8 mouse cellular contexts compared by ENCODE assay signal in genomic region chr11:19986443-19986861, GRCm38 (mm10).
A peak's percentile ranks its signal among the peaks of the same experiment; 100 is the strongest.
DNase-seq lines count a peak whose midpoint lies in the region; ATAC-seq lines count a peak whose summit lies in the region.
"Had no signal": no experiment of that assay in that cellular context is flagged by ENCODE, and none has a peak within 500 bp of the region (broad histone marks: within the 10 kb centered on the region; RNA-seq: fewer than 3 reads in every experiment).

No protein-coding gene starts in this region.

- H3K4me2 ChIP-seq in kidney, embryonic 15.5 days = peak overlapping the region; percentile 41
- peak overlapping the region; percentile 39 for H3K4me2 ChIP-seq in intestine, embryonic 15.5 days (replicated peaks)
- 0 out of 2 replicates have a peak overlapping the region, but pooled peaks have one; percentile 11 for H3K4me2 ChIP-seq in neural tube, embryonic 13.5 days

- H3K27ac ChIP-seq in kidney, embryonic 15.5 days = peak overlapping the region; percentile 92
- peak overlapping the region; percentile 88 for H3K27ac ChIP-seq in brown adipose tissue, adult 24 weeks (replicated peaks; ENCODE audit: low read depth, low read length)
- peak overlapping the region; percentile 74 for H3K27ac ChIP-seq in intestine, embryonic 15.5 days
- H3K27ac ChIP-seq in neural tube, embryonic 13.5 days (replicated peaks) = peak overlapping the region; percentile 65

- H3K9me3 ChIP-seq in kidney, embryonic 15.5 days (replicated peaks) = no peaks in the 10 kb centered on the region
- no peaks in the 10 kb centered on the region for H3K9me3 ChIP-seq in intestine, embryonic 15.5 days
- no peaks in the 10 kb centered on the region for H3K9me3 ChIP-seq in neural tube, embryonic 13.5 days

- H3K27me3 ChIP-seq in kidney, embryonic 15.5 days = no peaks in the 10 kb centered on the region
- H3K27me3 ChIP-seq in intestine, embryonic 15.5 days (replicated peaks) = no peaks in the 10 kb centered on the region
- no peaks in the 10 kb centered on the region for H3K27me3 ChIP-seq in neural tube, embryonic 13.5 days

- intact Hi-C loops in left cerebral cortex, postnatal 14 days (cut with DNase I) = no loop called here

- no peak overlapping the region for H3K9ac ChIP-seq in kidney, embryonic 15.5 days
- H3K9ac ChIP-seq in intestine, embryonic 15.5 days = 0 out of 2 replicates have a peak overlapping the region, but pooled peaks have one; percentile 3
- H3K9ac ChIP-seq in neural tube, embryonic 13.5 days = no peak overlapping the region

- WGBS in kidney, embryonic 15.5 days = 9% methylated on average over 1 of the region's 1 CpGs
- 8% methylated on average over 1 of the region's 1 CpGs for WGBS in intestine, embryonic 15.5 days
- 0% methylated on average over 1 of the region's 1 CpGs for WGBS in neural tube, embryonic 13.5 days

- H3K4me3 ChIP-seq in kidney, embryonic 15.5 days (replicated peaks) = no peak overlapping the region
- peak overlapping the region; percentile 30; the same call in 1 of the 2 replicates for H3K4me3 ChIP-seq in brown adipose tissue, adult 24 weeks (ENCODE audit: insufficient read depth, low read depth, low read length)
- H3K4me3 ChIP-seq in intestine, embryonic 15.5 days (replicated peaks) = no peak overlapping the region
- H3K4me3 ChIP-seq in neural tube, embryonic 13.5 days = no peak overlapping the region

- DNase-seq in kidney, adult 11 months = no peak
- no peak for DNase-seq in layer of hippocampus, adult 8-10 months (ENCODE audit: low spot score in 2 of 2)
- DNase-seq in left cerebral cortex, postnatal 14 days (ENCODE audit: low spot score in 2 of 2) = no peak
- DNase-seq: thymus, adult 2 months had no signal

- peak; percentile 22; the same call in 1 of the 2 replicates for ATAC-seq in kidney, embryonic 15.5 days (replicated peaks; ENCODE audit: low FRiP score)
- ATAC-seq in intestine, embryonic 15.5 days = peak; percentile 16; the same call in 1 of the 2 replicates
- no peak for ATAC-seq in neural tube, embryonic 13.5 days (ENCODE audit: low read depth)

- no peaks in the 10 kb centered on the region for H3K36me3 ChIP-seq in kidney, embryonic 15.5 days
- no peaks in the 10 kb centered on the region for H3K36me3 ChIP-seq in intestine, embryonic 15.5 days
- H3K36me3 ChIP-seq in neural tube, embryonic 13.5 days = no peaks in the 10 kb centered on the region

- H3K4me1 ChIP-seq in kidney, embryonic 15.5 days = peaks cover 87% of the 10 kb centered on the region
- peaks cover 59% of the 10 kb centered on the region for H3K4me1 ChIP-seq in brown adipose tissue, adult 24 weeks (ENCODE audit: control insufficient read depth, insufficient read depth, insufficient read length, low read length)
- peaks cover 58% of the 10 kb centered on the region for H3K4me1 ChIP-seq in intestine, embryonic 15.5 days (replicated peaks)
- peaks cover 60% of the 10 kb centered on the region for H3K4me1 ChIP-seq in neural tube, embryonic 13.5 days (replicated peaks)
